Mouse (Mus musculus) layer of hippocampus, adult 9-10 months (tissue): Measurements from ENCODE around the gene Gnas.
"Not testable (repeated sequence)": the region's sequence is repeated elsewhere in the genome, so short reads cannot be mapped to it uniquely, and the experiment has no call there.

ENCODE experiments used
- DNase-seq: peaks from one replicate; pipeline ENCODE4 v3.0.0; 2022; ENCODE audit warnings: low spot score

Gnas gene

DNA sequence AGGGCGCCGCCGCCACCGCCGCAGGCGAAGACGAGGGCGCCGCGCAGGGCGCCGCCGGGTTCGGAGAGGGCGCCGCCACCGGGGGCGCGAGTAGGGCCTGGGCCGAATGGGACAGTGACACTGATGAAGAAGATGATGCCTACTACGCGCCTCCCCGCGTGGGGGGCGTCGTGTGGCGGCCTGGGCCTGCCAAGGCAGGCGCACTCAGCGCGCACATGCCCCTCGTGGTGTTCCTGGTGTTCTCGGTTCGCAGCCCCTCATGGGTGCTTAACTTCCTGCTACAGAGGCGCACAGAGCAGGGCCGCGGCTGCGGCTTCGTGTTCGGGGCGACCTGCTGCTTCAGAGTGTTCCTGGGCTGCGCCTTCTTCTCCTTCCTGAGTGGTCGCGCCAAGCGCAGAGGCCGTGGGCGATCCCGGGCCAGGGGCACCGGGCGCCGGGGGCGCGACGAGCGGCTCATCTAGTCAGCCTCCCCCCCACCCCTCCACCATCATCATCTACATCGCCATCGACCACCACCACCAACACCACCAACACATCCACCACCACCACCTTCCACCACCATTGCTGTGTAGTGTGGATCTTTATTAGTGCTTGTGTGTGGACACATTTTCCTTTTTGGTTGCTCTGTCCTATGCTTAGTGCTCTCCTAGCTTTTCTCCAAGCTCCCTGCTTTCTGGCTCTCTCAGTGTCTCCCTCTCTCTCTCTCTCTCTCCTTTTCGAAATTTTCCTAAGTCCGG lies 45.0 kb downstream of the Gnas start:
- DNase-seq: no peak

DNA sequence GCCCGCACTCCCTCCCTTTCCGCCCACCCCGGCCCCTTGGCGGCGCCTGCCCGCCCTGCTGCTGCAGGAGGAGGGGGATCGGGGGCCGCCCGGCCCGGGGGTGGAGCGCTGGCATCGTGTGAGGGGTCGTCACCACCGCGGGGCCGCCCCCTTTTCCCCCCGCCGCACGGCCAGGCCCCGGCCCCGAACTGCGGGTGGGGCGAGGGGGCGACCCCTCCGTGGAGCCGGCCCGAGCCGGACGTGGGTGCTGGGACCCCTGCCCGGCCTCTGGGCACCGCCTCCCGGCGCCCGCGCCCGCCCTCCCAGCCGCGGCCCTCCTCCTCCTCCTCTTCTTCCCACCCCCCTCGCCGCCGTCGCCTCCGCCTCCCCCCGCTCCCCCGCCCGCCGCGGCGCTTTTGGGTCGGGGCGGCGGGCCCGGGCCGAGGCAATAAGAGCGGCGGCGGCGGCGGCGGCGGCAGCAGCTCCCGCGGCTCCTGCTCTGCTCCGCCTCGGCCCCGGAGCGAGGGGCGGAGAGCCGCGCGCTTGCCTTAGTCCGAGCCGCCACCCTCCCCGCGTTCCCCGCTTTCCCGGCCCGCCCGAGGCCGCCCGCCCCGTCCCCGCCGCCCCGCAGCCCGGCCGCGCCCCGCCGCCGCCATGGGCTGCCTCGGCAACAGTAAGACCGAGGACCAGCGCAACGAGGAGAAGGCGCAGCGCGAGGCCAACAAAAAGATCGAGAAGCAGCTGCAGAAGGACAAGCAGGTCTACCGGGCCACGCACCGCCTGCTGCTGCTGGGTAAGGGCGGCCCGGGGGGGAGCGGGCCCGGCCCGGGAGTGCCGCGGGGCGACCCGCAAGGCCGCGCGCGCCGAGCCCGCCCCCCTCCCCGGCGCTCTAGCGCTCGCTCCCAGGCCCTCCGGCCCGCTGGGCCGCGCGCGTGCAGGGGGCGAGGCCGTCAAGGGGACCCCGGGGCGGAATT lies 45.8 kb downstream of the Gnas start:
- no peak for DNase-seq

GRCm38 (mm10) chr2:174330616-174331191 lies 46.6 kb downstream of the Gnas start:
- no peak for DNase-seq

- DNase-seq: no peak
These were observed 47.3 kb downstream of the Gnas start for GRCm38 (mm10) chr2:174331282-174332030.

DNA sequence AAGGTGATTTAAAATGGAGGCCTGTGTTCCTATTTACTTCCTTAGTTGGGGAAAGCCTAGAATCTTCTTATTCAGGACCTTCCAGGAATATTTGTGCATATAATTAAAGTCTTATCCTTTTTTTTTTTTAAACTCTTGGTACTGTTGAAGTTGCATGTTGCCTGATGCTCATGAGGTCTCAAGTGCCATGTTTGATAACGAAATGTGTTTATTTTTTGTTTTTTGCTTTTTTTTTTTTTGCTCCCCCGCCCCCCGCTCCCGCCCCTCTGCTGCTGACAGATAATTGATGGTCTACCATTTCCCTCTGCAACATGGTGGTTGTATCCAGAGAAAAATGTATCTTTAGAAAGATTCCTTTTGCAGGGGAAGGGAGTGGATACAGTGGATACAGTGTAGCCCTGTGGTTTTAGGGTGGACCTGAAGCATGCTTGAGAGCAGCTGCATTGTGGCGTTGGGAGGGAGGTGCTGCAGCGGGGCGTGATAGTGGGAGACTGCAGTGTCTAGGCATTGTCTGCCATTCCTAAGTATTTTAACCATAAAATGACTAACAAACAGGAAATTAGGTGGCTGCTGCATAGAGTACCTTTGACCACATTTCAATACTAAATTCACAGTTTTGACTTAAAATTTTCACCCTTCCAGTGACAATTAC lies 49.2 kb downstream of the Gnas start:
- DNase-seq: no peak

GRCm38 (mm10) chr2:174334415-174334814 lies 50.3 kb downstream of the Gnas start:
- DNase-seq: no peak

- no peak for DNase-seq
These were observed 53.2 kb downstream of the Gnas start for GRCm38 (mm10) chr2:174337275-174337674.

DNA sequence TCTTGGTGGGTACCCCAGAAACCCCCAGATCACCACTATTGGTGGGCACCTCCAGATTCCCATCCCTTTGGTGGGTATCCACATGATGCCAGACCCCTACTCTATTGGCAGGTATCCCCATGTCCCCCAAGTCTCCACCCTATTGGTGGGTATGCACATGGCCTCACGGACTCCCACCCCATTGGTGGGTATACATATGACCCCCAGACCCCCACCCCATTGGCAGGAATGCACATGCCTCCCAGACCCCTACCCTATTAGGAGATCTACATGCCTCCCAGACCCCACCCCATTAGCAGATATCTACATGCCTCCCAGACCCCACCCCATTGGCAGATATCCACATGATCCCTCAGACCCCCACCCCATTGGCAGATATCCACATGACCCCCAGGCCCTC lies 55.6 kb downstream of the Gnas start:
- no peak for DNase-seq

GRCm38 (mm10) chr2:174340229-174340892 lies 56.2 kb downstream of the Gnas start:
- DNase-seq: no peak

DNA sequence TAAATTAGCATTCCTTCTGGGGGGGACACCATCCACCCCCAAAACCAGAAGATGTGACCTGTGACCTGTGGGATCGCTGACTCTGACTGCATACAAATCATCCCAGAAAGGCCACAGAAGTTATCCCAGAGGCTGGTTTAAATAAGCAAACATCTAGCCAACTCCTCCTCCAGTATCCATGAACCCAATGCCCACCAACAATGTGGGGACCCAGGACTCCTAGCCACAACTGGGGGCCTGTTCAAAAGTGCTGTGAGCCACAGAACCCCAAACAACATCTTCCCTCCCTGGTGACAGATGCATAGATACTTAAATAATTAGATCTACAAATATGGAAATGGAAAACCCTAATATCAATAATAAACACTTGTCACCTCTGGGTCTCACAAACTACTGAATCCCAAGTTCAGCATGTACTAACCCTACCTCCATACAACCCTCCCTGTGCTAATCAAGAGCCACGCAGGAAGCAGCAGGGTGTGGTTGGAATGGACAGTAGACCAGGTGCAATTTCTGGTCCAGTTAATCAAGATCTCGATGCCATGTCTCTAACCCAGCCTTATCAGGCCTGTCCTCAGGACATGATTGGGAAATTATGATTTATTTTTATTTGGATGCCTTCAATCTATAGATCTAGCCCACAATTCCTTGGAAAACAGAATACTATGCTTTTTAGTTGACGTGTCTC lies 56.9 kb downstream of the Gnas start:
- DNase-seq: no peak

DNA sequence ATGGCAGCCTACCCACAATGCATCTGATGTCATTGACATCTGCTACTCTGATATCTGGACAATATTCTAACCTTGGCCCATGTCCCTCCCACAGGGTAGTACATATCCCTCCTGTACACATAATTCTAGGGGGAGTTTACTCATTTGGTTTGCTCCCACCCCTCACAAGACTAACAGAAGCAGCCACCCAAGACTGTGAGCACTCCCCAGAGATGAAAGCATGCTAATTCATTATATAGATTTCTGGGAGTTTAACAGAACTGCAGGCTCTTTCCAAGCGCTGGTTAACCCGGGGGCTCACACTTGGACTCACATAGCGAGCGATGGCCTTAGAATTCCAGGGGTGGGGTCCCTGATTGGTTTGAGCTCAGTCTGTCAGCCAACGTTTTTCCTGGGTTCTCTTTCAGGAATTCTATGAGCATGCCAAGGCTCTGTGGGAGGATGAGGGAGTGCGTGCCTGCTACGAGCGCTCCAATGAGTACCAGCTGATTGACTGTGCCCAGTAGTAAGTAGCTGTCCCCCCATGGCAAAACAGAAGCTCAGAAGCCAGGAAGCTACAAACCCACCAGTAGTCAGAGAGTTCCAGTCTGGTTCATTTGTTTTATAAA lies 58.8 kb downstream of the Gnas start:
- no peak for DNase-seq

- DNase-seq: no peak
These were observed 59.4 kb downstream of the Gnas start for GRCm38 (mm10) chr2:174343566-174343965.

GRCm38 (mm10) chr2:174344003-174344655 lies 60.0 kb downstream of the Gnas start:
- DNase-seq: peak; percentile 84

DNA sequence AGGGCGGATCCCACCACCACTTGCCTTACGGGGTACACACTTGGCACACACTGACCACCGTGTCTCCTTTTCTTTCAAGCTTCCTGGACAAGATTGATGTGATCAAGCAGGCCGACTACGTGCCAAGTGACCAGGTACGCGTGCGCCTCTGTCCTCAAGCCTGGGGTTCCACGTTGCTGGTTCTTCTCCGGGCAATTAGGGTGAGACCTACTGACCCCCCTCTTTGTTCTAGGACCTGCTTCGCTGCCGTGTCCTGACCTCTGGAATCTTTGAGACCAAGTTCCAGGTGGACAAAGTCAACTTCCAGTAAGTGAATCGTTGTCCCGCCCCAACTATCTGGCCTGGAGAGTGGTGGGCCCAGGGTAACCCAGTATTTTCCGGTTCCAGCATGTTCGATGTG lies 60.9 kb downstream of the Gnas start:
- DNase-seq: no peak

- DNase-seq: no peak
These were observed 62.5 kb downstream of the Gnas start, which contains the start of gene Gm20721 for GRCm38 (mm10) chr2:174346612-174346998. Gm20721 (minus strand) TSS chr2:174346712.

- DNase-seq: not testable (repeated sequence)
These were observed 63.0 kb downstream of the Gnas start for GRCm38 (mm10) chr2:174346999-174347668.

GRCm38 (mm10) chr2:174358516-174358915 lies 74.4 kb downstream of the Gnas start:
- DNase-seq: no peak

GRCm38 (mm10) chr2:174359656-174360055 lies 75.5 kb downstream of the Gnas start:
- DNase-seq: no peak

DNA sequence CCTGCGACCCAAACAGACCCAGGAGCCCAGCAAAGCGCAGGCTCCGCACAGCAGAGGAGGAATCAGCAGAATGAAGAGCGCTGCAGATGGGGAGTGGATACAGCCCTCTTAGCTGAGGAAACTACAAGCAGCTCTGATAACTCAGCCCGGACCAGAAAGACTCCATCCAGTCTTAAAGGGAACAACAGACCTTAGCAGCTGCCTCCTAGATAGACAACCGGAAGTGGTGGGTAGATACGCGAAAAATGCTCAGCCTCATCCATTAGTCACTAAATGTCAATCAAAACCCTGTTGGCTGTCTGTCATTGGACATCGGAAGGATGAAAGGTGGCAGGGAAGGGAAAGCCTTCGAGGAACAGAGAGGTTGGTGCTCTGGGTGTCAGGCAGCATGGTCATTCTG lies 82.5 kb downstream of the Gnas start:
- DNase-seq: no peak
